Mouse (Mus musculus): Measurements from ENCODE around the gene Slc6a6. TPM values are rescaled to one million over a fixed set of nuclear protein-coding genes. Genes with fewer than 3 reads are reported as not detected.

Gene Slc6a6
- total and polyA plus RNA-seq, 3 experiments = 466 to 815 (median 626) TPM

DNA sequence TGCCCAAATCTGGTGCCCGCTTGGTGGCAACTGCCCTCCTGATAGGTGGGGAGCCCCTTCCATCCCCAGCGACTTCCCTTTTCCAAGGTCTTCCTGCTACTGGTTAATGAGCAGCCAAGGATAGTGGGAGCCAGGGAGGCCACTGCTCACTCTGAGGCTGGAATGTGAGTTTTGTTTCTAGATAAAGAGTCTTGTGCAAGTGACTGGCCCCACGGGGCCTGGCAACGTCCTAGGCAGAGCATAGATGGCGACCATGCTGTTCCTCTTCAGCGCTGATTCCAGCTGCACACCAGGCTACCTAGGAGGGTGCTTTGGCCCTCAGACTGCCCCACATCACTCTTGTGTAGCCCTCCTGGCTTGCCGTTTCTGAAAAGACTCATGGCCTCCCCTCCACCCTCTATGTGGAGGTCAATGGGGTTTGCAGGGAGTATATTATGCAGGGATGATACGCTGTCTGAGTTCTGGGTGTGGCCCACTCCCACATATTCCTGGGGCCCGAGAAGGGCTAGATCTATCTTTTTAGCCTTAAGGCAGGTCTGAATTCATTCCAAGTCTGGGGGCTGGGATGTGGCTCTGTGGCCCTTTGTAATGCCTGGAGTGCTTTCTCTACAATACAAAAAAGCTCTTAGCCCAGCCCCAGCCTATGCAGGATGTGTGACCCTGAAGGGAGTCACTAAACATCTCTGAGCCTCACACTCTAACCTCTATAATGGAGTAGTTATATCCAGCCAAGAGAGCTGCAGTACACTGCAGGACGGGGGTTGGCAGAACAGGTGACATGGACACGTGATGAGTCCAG is 17.2 kb downstream of the Slc6a6 start:
- DNase-seq = peak; percentile 63

DNA sequence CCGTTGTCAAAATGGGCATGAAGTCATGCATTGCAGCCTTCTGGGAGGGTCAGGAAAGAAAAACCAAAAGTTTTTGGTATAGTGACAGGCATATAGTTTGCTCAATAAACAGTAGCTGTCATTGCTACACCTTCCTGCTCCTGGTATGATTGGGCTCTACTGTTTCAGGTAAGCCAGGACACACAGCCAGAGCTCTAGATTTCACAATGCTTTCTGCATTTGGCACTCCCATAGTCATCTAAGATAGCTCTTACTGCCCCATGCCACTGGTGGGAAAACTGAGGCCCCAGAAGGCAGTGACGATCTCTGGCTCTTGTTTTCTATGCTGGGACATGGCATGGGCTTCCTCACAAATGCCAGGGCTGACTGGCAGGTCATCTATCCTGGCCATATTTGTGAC is 19.6 kb downstream of the Slc6a6 start:
- no peak for DNase-seq

DNA sequence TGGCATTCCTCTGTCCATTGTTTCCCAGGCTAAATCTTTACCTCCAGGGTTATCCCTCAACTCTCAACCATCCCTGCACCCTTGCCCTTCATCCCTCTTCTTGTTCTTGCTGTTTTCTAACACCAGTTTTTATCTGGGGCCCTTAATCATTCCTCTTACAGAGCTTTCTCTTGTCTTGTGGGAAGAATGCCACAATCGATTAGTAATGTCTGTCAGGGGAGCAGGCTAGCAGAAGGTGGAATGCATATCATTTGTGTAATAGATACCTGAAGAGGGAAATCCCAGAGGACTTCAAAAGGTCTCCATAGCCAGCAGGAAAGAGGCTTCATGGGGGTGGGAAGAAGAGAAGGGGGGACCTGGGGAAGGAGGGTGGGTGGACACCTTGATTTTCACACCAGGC is 20.6 kb downstream of the Slc6a6 start:
- DNase-seq = no peak

DNA sequence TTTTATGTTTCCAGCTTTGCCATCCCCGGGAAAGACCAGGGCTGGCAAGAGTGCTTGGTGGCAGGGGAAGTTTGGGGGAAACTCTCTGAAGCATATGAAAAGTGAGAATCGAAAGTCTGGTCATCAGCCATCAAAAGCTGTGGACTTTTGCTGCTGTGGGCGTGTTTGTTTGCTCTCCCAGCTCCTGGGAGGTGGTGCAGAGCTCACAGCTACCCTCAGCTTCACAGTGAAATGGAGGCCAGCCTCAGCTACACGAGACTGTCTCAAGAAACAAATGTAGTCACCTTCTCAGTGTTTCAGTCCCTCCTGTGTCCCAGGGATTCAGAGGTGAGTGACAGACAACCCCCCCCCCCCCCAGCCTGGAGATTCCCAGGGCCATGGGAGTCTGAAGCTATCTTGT is 21.8 kb downstream of the Slc6a6 start:
- DNase-seq = no peak

DNA sequence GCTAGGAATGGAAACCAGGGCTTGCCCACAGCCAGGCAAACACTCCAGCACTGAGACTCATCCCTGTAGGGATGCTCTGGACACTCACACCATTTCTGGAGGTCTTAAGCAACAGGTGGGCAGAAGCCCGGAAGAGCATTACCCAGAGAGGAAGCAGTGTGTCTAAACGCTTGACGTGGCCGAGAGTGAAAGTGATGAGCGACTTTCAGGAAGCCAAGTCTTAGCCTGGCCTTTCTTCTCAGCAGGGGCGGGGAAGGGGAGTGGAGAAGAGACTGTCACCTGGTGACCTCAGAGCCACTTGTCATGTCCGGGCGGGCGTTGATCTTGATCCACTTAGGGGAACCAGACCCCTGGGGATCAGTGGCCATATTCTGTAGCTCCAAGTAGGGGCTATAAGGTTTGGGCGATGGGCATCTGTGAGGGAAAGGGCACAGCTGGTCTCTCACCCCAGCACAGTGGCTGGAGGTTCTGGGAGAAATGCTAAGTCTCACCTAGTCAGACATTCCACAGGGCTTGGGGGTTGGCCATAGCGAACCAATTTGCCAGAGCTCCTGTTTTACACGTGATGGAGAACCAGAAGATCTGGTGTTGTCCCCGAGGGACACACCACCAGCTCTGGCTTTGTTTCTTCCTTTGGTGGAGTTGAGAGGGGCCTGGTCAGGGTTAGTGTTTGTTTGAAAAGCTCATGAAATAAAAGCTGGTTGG is 22.4 kb downstream of the Slc6a6 start:
- DNase-seq = no peak

DNA sequence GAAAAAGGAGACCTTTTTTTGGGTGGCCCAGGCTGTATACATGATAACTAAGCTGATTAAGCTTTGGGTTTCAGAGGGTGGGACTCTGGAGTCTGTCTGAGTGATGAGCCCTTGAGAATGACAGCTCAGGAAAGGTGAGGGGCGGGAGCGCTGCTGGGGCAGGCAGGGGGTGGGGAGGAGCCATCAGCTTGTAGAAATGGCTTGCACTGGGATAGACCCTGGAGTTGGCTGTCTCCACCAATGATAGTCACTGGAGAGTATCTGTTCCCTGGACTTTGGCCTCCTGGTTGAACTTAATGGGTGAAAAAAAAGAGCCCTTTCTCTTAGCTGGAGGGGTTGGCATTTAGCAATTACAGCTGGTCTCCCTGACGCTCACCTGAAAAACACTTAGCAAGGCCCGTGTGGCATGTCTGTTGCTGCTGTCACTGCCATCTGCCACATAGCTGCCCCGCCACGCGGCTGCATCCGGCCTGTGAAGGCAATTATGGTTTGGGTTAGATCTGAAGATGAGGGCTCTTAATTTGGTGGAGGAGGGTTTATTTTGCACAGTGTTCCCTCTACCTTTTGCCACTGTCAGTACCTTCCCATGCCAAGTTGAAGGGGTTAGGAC is 23.5 kb downstream of the Slc6a6 start:
- no peak for DNase-seq

DNA sequence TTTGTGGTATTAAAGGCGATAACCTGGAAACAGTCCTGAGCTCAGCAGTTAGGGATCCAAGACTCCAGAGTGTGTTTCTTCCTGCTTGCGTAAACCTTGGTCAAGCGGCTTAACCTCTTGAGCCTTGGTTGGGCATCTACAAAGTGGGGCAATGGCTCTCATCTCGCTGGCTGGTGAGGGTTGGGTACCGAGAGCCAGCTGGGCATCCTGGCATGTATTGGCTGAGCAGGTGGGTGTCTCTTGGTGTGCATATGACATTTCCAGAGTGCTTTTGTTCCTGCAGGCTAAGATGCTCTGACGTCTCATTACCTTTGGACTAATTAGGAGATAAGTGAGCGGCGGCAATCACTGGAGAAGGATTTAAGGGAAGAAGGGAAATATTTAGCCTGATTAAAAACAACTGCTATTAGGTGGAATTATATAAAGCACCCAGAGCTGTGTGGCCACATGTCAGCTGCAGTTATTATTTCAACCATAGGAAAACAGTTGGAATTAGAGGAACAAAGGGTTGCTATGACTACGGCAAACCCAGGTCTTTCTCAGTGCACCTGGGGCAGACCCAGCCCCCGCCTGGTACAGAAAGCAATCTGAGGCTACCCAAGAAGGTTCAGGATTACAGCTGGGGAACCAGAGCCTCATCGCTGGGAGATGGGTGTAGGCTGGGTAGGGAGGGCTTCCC is 24.2 kb downstream of the Slc6a6 start:
- DNase-seq = no peak

DNA sequence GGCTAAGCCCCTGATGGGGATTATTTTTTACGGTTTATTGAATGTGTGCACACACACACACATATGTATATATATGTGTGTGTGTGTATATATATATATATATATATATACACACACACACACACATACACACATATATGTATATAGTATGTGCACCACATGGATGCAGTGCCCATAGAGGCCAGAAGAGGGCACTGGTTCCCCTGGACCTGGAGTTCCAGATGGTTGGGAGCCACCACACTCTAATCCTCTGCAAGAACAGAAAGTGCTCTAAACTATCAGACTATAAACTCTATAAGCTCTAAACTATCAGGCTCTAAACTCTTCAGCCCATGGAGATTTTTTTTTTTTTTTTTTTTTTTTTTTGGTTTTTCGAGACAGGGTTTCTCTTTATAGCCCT is 25.1 kb downstream of the Slc6a6 start:
- DNase-seq = no peak

DNA sequence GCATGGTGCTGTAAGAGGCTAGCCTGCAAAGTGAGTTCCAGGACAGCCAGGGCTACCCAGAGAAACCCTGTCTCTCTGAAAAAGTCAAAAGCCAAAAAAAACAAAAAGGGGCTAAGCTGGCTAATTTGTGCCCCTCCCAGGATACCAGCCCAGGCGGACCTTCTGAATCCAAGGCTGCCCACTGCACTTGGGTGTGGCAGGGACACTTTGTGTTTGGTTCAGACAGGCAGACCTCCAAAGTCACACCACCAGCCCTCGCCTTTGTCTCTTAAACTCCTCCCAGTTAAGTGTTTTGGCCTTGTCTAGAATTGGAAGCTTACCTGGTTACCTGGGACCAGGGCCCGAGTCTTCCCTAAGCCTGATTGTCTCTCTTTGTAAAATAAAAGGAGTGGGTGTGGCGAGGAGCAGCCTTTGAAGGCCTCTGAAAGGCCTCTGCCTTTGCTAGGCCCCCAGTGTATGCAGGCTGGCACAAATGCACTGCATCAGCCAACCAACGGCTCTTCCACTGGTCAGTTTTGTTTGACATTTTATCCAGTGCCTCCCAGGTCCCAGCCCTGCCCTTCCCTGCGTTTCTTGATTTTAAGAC is 26.6 kb downstream of the Slc6a6 start:
- DNase-seq = no peak

DNA sequence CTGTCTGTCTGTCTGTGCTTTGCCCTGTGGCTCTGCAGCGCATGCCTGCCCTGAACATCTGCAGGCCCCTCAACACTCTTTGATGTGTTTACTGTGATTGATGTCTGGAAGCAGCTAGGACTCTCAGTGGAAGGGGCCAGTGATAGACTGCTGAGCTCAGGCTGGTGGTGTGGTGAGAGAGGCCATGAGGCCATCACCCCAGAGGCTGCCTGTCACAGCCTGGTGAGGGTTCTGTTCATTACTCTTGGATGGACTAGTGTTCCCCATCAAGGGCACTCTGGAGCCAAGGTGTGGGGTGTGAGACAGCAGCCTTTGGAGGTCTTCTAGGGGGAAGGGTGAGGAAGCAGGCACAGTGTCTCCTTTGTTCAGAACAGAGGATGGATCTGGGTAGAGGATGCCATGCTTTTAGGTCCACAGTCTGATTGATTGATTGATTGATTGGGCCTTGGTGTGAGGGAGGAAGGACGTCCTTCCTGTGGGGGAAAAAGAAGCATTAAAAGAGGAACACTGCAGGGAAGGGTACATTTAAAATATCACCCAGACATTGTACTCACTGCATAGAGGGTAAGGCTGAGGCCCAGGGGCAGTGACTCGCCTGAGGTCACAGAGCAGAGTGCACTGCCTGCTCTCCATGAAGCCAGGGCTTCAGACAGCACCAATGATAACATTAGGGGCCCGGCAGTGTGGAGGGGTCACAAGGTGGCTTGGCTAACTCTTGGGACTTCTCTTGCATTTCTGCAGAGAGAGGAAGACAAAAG is 28.4 kb downstream of the Slc6a6 start:
- DNase-seq = no peak

DNA sequence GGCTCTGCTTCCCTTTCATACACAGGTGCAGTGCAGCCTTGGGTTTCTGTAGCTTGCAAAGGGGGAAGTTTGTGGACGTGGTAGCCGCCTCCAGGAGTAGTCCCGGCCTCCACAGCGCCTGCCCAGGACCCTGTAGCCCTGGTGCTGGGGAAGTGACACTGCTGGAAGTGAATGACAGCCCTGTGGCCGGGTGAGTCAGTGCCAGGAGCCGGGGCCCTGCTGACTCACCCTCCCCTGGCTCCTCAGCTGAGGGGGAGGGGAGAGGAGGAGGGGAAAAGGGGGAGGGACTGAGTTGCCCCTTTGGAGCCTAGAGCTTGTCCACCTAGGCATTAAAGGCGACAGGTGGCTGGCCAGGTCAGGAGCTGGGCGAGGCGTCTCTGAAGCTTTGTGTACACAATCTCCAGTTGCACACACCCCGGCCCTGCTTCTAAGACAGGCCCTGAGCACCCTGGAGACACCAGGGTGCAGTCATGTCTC is 29.0 kb downstream of the Slc6a6 start:
- DNase-seq = peak; percentile 94

DNA sequence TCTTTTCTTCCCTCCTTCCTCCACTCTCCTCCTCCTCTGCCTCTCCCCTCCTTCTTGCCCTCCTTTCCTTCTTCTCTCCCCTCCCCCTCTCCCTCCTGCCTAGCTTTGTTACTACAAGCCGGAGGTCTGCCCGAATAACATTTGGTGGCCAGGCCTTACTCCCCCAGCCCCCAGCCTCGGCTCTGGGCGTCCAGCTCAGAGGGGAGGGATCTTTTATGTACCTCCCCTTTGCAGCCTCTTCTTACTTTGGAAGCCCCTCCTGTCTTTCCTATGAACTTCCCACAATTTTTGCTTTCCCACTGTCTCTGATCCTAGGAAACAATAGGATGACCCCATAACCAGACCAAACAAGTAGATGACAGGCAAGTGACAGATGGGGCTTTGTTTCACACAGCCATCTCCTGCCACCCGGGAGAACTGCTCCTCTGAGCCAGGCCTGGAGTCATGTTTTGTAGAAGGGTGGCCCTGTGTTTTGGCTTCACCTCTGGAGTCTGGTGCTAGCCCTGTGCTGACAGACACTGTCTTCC is 29.6 kb downstream of the Slc6a6 start:
- no peak for DNase-seq

DNA sequence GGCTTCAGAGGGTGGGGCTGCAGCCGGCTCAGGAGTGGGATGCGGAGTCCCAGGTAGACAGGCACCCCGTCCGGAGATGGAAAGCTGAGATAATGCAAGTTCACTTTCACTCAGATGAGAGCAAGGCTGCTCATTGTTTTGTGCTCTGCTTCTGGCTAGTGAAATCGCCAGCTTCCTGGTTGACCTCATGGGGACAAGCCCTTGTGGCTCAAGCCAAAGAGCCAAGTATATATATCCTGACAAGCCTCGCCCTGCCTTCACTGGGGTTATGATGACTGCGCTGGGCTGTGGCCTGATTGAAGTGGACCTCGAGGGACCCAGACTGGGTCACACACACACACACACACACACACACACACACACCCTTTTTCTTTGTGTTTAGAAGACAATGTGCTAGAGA is 31.2 kb downstream of the Slc6a6 start:
- DNase-seq = no peak

DNA sequence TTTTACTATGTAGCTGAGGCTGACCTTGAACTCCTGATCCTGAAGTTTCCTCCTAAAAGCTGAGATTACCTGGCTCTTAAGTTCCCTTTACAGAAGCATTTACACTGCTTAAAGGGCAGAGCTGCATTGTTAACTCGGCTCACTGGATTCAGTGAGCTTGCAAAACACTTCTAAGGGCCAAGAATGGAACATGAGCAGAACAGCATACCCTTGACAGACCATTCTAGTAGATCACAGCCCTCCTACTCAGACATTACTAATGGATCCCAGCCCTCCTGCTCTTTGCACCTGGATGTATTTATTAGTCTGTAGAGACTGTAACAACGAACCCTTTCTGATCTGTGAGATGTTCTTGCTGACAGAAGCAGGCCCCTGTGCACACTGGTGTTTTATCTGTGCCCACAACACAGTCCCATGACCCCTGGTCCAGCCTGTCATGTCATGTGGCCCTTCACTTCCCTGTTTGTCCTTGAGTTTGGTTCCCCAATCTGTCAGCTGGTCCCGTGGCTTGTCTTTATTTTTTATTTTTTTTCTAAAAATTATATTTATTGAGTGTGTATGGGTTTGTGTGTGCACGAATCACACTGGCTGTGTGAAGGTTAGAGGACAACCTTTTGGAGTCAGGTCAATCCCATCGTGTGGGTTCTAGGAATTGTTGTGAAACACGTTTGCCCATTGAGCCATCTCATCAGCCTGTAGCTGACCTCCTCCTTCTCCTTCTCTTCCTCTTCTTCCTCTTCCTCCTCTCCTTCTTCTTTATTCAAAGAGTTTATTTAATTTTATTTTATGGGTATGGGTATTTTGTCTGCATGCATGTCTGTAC is 32.3 kb downstream of the Slc6a6 start:
- DNase-seq = peak; percentile 65

DNA sequence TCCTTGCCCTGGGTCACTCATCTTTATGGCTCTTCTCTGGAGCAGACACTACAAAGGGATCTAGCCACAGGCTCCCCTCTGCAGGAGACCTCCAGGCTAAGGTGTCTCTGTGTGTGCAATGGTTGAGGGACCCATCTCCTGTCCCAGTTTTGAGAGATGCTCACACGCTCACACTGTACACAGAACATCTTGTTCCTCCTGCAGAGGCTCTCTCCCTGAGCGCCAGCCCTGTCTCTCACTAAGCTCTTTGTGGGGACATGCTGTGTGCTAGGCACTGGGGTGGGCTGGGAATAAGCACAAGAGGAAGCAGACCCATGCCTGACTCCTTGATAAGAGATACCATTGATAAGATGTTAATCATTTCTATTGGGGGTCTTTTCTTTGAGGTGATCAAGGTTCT is 34.2 kb downstream of the Slc6a6 start:
- DNase-seq = no peak

DNA sequence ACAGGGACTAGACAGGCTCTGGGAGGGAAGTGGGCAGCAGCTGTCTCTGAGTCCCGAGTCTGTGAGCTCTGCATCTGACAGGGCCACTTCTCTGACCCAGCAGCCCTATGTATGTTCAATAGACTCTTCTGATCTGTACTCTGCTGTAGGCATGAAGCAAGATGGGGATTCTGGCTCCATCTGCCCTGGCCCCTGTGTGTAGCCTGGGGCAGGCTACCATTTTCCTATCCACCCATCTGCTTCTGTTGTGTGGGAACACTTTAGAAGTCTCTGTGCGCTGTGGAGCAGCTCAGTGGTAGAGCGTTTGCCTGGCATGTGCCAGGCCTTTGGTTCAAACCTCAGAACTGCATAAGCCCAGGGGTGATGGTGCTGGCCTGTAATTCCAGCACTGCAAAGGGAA is 34.8 kb downstream of the Slc6a6 start:
- no peak for DNase-seq

DNA sequence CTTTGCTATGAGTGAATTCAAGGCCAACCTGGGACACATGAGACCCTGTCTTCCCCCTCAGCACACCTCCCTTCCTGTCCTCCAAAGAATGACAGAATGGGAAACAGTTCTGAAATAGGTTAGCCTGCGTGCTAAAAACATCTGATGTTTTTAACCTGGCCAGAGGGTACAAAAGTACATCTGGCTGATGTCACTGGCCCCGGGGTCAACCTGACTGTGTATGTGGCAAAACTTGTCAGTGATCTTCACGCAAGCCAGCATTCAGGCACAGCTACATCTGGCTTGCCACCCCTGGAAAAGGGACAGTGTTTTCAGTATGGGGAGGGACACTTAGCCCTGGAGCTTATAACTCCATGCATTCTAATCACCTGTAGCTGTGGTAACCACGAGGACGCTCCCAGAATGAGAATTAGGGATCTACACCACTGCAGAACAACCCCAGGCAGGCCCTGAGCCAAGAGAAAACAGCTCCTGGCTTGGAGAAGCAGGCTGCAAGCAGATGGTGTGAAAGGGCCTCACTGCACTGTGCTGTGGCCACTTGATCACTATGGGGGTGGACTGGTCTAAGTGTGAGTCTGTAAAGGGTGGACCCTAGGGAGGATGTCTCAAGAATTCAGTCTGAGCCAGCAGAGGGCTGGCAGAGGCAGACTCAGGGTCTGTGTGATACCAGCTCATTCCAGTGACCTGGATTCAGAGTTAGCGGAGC is 35.3 kb downstream of the Slc6a6 start:
- peak; percentile 68 for DNase-seq

DNA sequence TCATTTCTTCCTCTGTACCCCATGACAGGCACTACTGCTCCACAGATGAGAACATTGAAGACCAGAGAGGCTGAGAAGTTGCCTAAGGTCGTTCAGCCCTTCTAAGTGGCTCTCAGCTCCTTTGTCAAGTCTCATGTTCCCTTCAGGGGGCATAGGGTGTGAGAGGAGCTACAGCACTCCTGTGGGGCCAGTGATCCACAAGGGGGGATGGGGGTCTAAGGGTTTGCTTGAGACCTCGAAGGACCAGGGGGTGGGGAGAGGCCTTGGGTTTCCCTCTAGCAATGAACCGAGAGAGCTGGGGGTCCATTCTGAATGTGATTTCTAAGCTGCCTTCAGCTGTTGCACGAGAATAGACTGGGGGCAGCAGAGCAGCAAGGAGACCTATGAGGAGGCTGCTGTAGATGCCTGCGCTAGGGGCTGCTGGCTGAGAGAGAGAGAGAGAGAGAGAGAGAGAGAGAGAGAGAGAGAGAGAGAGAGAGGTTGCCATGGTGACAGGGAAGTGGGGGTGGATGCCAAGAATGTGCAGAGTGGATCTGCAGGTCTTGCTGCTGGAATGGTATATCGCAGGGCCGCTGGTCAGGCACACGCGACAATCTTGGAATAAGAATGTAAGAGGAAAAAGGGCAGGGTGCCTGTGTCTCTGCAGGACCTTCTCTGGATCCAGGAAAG is 36.1 kb downstream of the Slc6a6 start:
- no peak for DNase-seq

All from adrenal gland, adult 2 months (tissue).